Mouse (Mus musculus): ENCODE measurements around the gene Sox1. TPM values are rescaled to one million over a fixed set of nuclear protein-coding genes. Genes with fewer than 3 reads are reported as not detected.

The Sox1 gene
- polyA plus RNA-seq, 1 experiment from 2014 or later: 1.9 TPM

DNA sequence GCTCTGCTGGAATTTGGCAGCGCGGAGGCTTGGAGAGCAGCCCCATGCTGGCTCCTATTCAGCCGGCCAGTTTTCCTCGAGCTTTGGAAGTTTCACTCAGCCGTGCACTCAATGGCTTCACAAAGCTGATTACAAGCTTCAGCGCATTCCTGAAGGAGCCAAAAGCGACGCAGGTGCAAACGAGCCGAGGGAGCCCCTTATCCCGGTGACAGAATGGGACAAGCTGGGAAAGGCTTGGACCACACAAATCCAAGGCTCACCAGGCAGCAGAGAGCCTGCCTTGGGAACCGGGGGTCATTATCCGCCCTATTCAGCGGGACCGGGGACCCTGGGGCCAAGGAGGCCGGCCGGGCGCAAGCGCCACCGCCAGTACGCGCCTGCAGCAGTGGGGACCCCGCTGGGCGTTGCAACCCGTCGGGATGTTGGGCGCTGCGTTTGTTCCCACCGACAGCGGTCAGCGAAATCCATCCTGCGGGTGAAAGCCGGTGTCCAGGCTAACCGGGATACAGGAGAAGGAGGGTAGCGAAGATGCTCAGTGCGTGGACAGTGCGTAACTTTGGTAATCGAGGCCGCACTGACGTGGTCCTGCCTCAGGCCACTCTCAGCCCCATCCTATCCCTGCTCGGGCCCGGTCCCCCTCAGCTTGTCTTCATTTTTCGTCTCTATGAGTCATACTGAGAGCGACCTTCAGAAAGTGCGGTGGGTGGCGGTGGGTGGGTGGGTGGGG, 35.2 kb downstream of the Sox1 start:
- H3K9me3 ChIP-seq: no peaks in the 10 kb centered on the region
- peak overlapping the region; percentile 58 for H3K4me2 ChIP-seq (replicated peaks)
- H3K27me3 ChIP-seq (replicated peaks): peaks cover 87% of the 10 kb centered on the region
- peak overlapping the region; percentile 53 for H3K9ac ChIP-seq
- peak overlapping the region; percentile 21 for H3K4me3 ChIP-seq
- peaks cover 42% of the 10 kb centered on the region for H3K4me1 ChIP-seq
- no peaks in the 10 kb centered on the region for H3K36me3 ChIP-seq
- 0 out of 2 replicates have a peak overlapping the region, but pooled peaks have one; percentile 15 for H3K27ac ChIP-seq
- under 1% methylated on average over 46 of the region's 46 CpGs for WGBS
- peak; percentile 71 for ATAC-seq (ENCODE audit: low FRiP score, low read depth)

- no peaks in the 10 kb centered on the region for H3K9me3 ChIP-seq
- H3K36me3 ChIP-seq: no peaks in the 10 kb centered on the region
- peak overlapping the region; percentile 58 for H3K4me2 ChIP-seq (replicated peaks)
- WGBS: 1% methylated on average over 51 of the region's 51 CpGs
- peak; percentile 54; the same call in 1 of the 2 replicates for ATAC-seq (ENCODE audit: low FRiP score, low read depth)
- H3K9ac ChIP-seq: peak overlapping the region; percentile 53
- peaks cover 42% of the 10 kb centered on the region for H3K4me1 ChIP-seq
- H3K27ac ChIP-seq: no peak overlapping the region
- H3K4me3 ChIP-seq: peak overlapping the region; percentile 21; the same call in 1 of the 2 replicates
- H3K27me3 ChIP-seq (replicated peaks): peaks cover 88% of the 10 kb centered on the region
Observed at GRCm38 (mm10) chr8:12430900-12431737, 36.0 kb downstream of the Sox1 start.

- H3K9ac ChIP-seq: no peak overlapping the region
- H3K4me1 ChIP-seq: peaks cover 42% of the 10 kb centered on the region
Observed at GRCm38 (mm10) chr8:12431738-12432055, 36.6 kb downstream of the Sox1 start.

DNA sequence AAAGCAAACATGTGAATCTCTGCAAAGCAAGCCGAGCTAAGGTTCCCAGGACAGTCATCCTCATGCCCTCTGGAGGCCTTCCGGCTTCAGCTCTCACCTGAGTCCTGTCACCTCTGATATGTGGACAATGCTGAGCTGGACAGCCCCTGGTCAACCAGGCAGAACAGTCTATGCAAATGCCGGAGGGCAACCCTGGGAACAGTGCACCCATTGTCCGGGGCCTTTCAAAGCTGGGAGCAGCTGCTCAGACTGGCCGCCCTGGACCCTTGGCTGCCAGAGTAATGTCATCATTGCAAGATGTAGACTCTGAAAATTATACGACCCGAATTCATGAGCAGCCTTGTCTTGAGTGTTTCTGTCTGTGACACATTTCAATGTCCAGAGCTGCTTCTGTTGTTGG, 37.5 kb downstream of the Sox1 start:
- H3K4me3 ChIP-seq: no peak overlapping the region
- WGBS: 17% methylated on average over 7 of the region's 7 CpGs
- H3K27ac ChIP-seq: no peak overlapping the region
- H3K27me3 ChIP-seq (replicated peaks): peaks cover 74% of the 10 kb centered on the region
- H3K9ac ChIP-seq: no peak overlapping the region
- H3K4me1 ChIP-seq: peaks cover 42% of the 10 kb centered on the region
- no peaks in the 10 kb centered on the region for H3K36me3 ChIP-seq
- H3K9me3 ChIP-seq: no peaks in the 10 kb centered on the region
- ATAC-seq (ENCODE audit: low FRiP score, low read depth): peak; percentile 17; the same call in 1 of the 2 replicates
- H3K4me2 ChIP-seq (replicated peaks): no peak overlapping the region

More at GRCm38 (mm10) chr8:12431738-12432055, 36.6 kb downstream of the Sox1 start:
- Histone ChIP-seq H3K4me2 (replicated peaks) (peak overlapping the region; percentile 58), H3K27me3 (replicated peaks) (peaks cover 82% of the 10 kb centered on the region), H3K4me3 (peak overlapping the region; percentile 21; the same call in 1 of the 2 replicates), H3K27ac (no peak overlapping the region), H3K9me3 (no peaks in the 10 kb centered on the region), H3K36me3 (no peaks in the 10 kb centered on the region)
- ATAC-seq (ENCODE audit: low FRiP score, low read depth): no peak
- 53% methylated on average over 6 of the region's 6 CpGs for WGBS

GRCm38 (mm10) chr8:12434771-12435170, 39.7 kb downstream of the Sox1 start:
- H3K4me3 ChIP-seq: no peak overlapping the region
- H3K36me3 ChIP-seq: no peaks in the 10 kb centered on the region
- WGBS: 55% methylated on average over 3 of the region's 3 CpGs
- no peaks in the 10 kb centered on the region for H3K9me3 ChIP-seq
- peaks cover 26% of the 10 kb centered on the region for H3K4me1 ChIP-seq
- ATAC-seq (ENCODE audit: low FRiP score, low read depth): no peak
- no peak overlapping the region for H3K9ac ChIP-seq
- peaks cover 54% of the 10 kb centered on the region for H3K27me3 ChIP-seq (replicated peaks)
- H3K27ac ChIP-seq: no peak overlapping the region
- no peak overlapping the region for H3K4me2 ChIP-seq (replicated peaks)

GRCm38 (mm10) chr8:12438021-12438420, 42.9 kb downstream of the Sox1 start:
- Histone ChIP-seq H3K9ac (no peak overlapping the region), H3K4me1 (no peaks in the 10 kb centered on the region), H3K27ac (no peak overlapping the region), H3K4me2 (replicated peaks) (no peak overlapping the region), H3K9me3 (no peaks in the 10 kb centered on the region), H3K27me3 (replicated peaks) (peaks cover 25% of the 10 kb centered on the region), H3K36me3 (no peaks in the 10 kb centered on the region), H3K4me3 (no peak overlapping the region)
- ATAC-seq (ENCODE audit: low FRiP score, low read depth): no peak
- 89% methylated on average over 6 of the region's 6 CpGs for WGBS

GRCm38 (mm10) chr8:12439044-12439443, 43.9 kb downstream of the Sox1 start:
- Histone ChIP-seq H3K27me3 (replicated peaks) (peaks cover 15% of the 10 kb centered on the region), H3K9me3 (no peaks in the 10 kb centered on the region), H3K4me2 (replicated peaks) (no peak overlapping the region), H3K36me3 (no peaks in the 10 kb centered on the region), H3K4me1 (no peaks in the 10 kb centered on the region), H3K9ac (no peak overlapping the region), H3K27ac (no peak overlapping the region), H3K4me3 (no peak overlapping the region)
- no peak for ATAC-seq (ENCODE audit: low FRiP score, low read depth)
- WGBS: 32% methylated on average over 4 of the region's 4 CpGs

DNA sequence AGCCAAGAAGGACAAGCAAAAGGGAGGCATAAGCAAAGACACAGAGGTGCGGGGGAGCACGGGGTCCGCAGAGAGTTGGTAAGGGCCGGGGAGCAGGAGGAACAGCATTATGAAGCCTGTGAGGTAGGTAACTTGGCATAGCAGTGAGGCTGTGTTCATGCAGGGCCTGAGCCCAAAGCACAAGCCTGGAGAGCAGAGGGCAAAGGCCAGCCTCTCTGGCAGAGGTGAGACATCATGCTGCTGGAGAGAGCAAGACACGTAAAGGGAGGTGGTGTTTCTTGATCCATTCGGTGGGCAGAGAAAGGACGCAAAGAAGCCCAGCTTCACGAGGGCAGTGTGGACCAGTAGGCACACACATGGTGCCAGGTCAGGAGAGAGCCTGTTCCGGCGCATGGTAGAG, 44.8 kb downstream of the Sox1 start:
- H3K27me3 ChIP-seq (replicated peaks): peaks cover 16% of the 10 kb centered on the region
- H3K9ac ChIP-seq: no peak overlapping the region
- 94% methylated on average over 10 of the region's 10 CpGs for WGBS
- H3K4me2 ChIP-seq (replicated peaks): no peak overlapping the region
- no peak for ATAC-seq (ENCODE audit: low FRiP score, low read depth)
- no peaks in the 10 kb centered on the region for H3K9me3 ChIP-seq
- H3K36me3 ChIP-seq: no peaks in the 10 kb centered on the region
- no peak overlapping the region for H3K27ac ChIP-seq
- no peaks in the 10 kb centered on the region for H3K4me1 ChIP-seq
- no peak overlapping the region for H3K4me3 ChIP-seq

DNA sequence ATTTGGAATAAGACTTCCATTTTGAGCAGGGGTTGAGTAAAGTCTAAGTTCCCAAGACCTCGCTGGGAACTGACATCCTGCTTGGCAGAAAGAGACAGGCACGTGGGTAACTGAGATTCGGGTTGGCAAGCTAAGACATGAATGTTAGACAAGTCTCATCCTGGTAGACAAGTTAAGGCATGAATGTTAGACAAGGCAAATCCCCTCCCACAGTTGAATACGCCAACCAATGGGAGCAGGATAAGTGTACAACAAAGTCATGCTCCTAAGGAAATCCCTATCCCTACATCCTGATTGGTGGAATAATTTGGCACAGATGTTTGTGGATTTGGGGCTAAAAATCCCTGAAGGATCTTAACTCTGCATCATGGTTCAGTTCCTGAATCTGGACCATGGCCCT, 45.9 kb downstream of the Sox1 start:
- peaks cover 18% of the 10 kb centered on the region for H3K27me3 ChIP-seq (replicated peaks)
- H3K27ac ChIP-seq: no peak overlapping the region
- 92% methylated on average over 4 of the region's 4 CpGs for WGBS
- peaks cover 4% of the 10 kb centered on the region for H3K4me1 ChIP-seq
- H3K4me3 ChIP-seq: no peak overlapping the region
- H3K4me2 ChIP-seq (replicated peaks): no peak overlapping the region
- no peak overlapping the region for H3K9ac ChIP-seq
- no peaks in the 10 kb centered on the region for H3K36me3 ChIP-seq
- no peak for ATAC-seq (ENCODE audit: low FRiP score, low read depth)
- no peaks in the 10 kb centered on the region for H3K9me3 ChIP-seq

- H3K4me3 ChIP-seq: no peak overlapping the region
- no peaks in the 10 kb centered on the region for H3K36me3 ChIP-seq
- H3K4me1 ChIP-seq: peaks cover 9% of the 10 kb centered on the region
- peaks cover 32% of the 10 kb centered on the region for H3K27me3 ChIP-seq (replicated peaks)
- H3K9me3 ChIP-seq: no peaks in the 10 kb centered on the region
- H3K9ac ChIP-seq: no peak overlapping the region
- 58% methylated on average over 2 of the region's 2 CpGs for WGBS
- H3K27ac ChIP-seq: no peak overlapping the region
- no peak for ATAC-seq (ENCODE audit: low FRiP score, low read depth)
- H3K4me2 ChIP-seq (replicated peaks): no peak overlapping the region
Observed at GRCm38 (mm10) chr8:12445258-12445657, 50.2 kb downstream of the Sox1 start.

GRCm38 (mm10) chr8:12445926-12446680, 51.0 kb downstream of the Sox1 start:
- H3K4me2 ChIP-seq (replicated peaks): peak overlapping the region; percentile 47
- no peak overlapping the region; the same call in 1 of the 2 replicates for H3K4me3 ChIP-seq
- no peak overlapping the region for H3K27ac ChIP-seq
- H3K27me3 ChIP-seq (replicated peaks): peaks cover 32% of the 10 kb centered on the region
- peak; percentile 44; the same call in 1 of the 2 replicates for ATAC-seq (ENCODE audit: low FRiP score, low read depth)
- peaks cover 9% of the 10 kb centered on the region for H3K4me1 ChIP-seq
- H3K36me3 ChIP-seq: no peaks in the 10 kb centered on the region
- whole genome bisulfite sequencing: 3% methylated on average over 26 of the region's 26 CpGs
- no peaks in the 10 kb centered on the region for H3K9me3 ChIP-seq
- no peak overlapping the region for H3K9ac ChIP-seq

All from neural tube, embryonic 12.5 days (tissue).